Mouse (Mus musculus) kidney, embryonic 16.5 days (tissue): ENCODE data around the gene Lrch2. TPM values are rescaled to one million over a fixed set of nuclear protein-coding genes. Genes with fewer than 3 reads are reported as not detected.
"Not testable (repeated sequence)": the region's sequence is repeated elsewhere in the genome, so short reads cannot be mapped to it uniquely, and the experiment has no call there.

Source experiments
- ATAC-seq: fragments of 200-750 bp; cut with Nextera tagmentation; 2 replicates; pipeline ENCODE4 v1.8.0; 2017; ENCODE audit warnings: moderate TSS enrichment; ENCODE audit not compliant: low FRiP score, low TSS enrichment
- H3K27ac ChIP-seq: fragments of 300-500 bp; sonication (generic); 2 replicates; pipeline ENCODE4 v1.5.1; 2014; ENCODE audit warnings: low read length
- H3K27me3 ChIP-seq: fragments of 300-500 bp; sonication (generic); 2 replicates; pipeline ENCODE4 v1.6.1; 2014; ENCODE audit warnings: low read length, control low read depth, mixed read lengths; ENCODE audit not compliant: insufficient read depth
- H3K36me3 ChIP-seq: fragments of 300-500 bp; sonication (generic); 2 replicates; pipeline ENCODE4 v1.6.1; 2014; ENCODE audit warnings: low read length, control low read depth, mixed read lengths; ENCODE audit not compliant: insufficient read depth
- H3K4me1 ChIP-seq: fragments of 300-500 bp; sonication (generic); 2 replicates; pipeline ENCODE4 v1.6.1; 2014; ENCODE audit warnings: low read length, control low read depth, mixed read lengths; ENCODE audit not compliant: insufficient read depth
- H3K4me2 ChIP-seq: fragments of 300-500 bp; sonication (generic); replicated peaks from 2 replicates; pipeline ENCODE4 v1.6.1; 2014; ENCODE audit warnings: low read depth, low read length
- H3K4me3 ChIP-seq: fragments of 300-500 bp; sonication (generic); 2 replicates; pipeline ENCODE4 v1.5.1; 2014; ENCODE audit warnings: mild to moderate bottlenecking, low read length
- H3K9ac ChIP-seq: fragments of 300-500 bp; sonication (generic); replicated peaks from 2 replicates; pipeline ENCODE4 v1.6.1; 2014; ENCODE audit warnings: low read length
- H3K9me3 ChIP-seq: fragments of 300-500 bp; sonication (generic); 2 replicates; pipeline ENCODE4 v1.6.1; 2016; ENCODE audit warnings: low read length, control low read depth
- WGBS: fragments of 180-500 bp; shearing (Covaris S2); extraction: QIAGEN DNeasy Blood & Tissue Kit; methylation state at CpG from one replicate; pipeline ENCODE4 v1.1.7; 2014; 5-methylcytosine and 5-hydroxymethylcytosine counted together
- polyA plus RNA-seq: library from polyadenylated mRNA; unstranded; fragments of >200 nt; fragmentation: Nextera tagmentation; extraction: Ambion mirVana; gene quantifications from 2 replicates; pipeline ENCODE4 v1.2.1, GENCODE M21; 2015

The Lrch2 gene
- polyA plus RNA-seq: 3.9 and 5.2 TPM in 2 replicates

DNA sequence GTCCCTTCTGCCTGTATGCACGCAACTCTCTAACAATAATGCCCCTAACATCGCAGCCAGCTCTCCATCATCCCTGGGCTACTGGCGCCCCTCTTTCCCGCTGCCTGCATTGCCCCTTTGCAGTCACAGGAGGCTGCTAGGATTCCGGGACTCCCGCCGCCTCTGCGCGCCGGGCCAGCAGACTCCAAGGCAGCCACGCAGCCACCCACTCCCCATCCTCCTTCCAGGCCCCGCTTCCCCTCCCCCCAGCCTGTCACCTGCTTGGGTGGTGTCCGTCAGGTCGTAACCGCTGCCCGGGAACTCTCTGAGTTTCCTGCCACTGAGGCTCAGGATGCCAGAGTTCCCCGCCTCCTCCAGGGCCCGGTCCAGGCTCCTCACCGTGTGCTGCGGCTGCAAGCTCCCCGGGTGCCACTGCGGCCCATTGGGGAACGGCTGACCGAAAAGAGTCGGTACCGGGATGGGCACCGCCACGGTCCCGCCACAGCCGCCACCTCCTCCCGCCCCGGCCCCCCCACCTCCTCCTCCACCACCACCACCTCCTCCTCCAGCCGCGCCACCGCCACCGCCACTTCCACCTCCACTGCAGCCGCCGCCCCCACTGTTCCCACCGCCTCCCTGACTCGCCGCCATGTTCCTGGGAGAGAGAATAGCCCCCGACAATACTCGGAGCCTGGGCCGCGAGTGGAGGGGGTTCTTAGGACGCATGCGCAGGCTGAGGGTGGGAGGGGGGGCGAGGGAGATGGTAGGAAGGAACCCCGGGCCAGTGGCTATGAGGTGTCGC, at the start of gene Lrch2:
Lrch2 (minus strand) TSS at position 661 of the 781 bp plus-strand sequence.
- Histone ChIP-seq H3K4me3 (peak within 1 kb of the TSS; percentile 61), H3K27me3 (no peaks in the 10 kb centered on the region), H3K9ac (peak within 1 kb of the TSS; percentile 68), H3K36me3 (no peaks in the 10 kb centered on the region), H3K27ac (peak within 1 kb of the TSS; percentile 65; the same call in 1 of the 2 replicates), H3K4me2 (peak within 1 kb of the TSS; percentile 49), H3K9me3 (no peaks in the 10 kb centered on the region), H3K4me1 (no peaks in the 10 kb centered on the region)
- WGBS: 26% methylated on average over 39 of the region's 50 CpGs
- ATAC-seq: peak; percentile 95

DNA sequence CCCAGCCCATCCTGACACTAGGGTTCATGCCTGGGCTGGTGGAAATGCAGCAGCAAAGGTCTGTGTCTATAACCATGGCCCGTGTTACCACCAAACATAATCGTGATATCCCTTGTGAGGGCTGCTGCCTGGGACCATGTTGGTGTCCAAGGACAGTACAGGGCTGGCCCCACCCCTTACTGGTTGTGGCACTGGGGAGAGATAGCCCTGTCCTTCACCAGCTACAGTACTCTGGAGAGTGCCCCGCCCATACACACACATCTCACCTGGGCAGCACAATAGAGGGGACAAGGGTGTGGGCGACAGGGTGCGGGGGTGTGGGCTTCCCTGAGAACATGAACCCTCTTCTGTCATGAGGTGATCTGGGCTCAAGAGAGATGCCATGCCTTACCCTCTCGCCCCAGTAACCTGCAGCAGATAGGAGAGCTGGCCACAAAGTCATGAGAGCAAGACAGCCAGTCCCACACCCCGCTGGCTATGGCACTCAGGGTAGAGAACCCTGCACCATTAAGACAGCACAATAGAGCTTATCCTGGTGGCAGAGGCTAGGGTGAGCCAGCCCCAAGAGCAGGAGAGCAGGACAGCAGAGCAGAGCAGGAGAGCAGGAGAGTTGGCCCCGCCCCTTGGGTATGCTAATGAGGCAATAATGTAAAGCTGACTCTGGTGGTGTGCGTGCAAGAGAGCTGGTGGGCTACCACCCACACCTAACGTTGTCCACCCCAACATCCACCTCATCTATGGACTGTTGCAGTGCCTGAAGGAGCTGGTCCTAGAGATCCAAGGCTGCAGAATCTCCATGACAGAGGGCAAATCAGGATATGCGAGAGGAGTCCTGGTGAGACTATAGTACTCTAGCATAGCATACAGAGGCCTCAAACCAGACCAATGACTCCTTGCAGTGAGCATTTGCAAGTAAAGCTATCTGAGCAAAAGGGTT, 12.7 kb downstream of the Lrch2 start:
- Histone ChIP-seq H3K4me3 (no peak overlapping the region), H3K4me2 (no peak overlapping the region), H3K27me3 (no peaks in the 10 kb centered on the region), H3K4me1 (no peaks in the 10 kb centered on the region), H3K9me3 (no peaks in the 10 kb centered on the region), H3K36me3 (no peaks in the 10 kb centered on the region), H3K27ac (no peak overlapping the region), H3K9ac (no peak overlapping the region)
- WGBS: 66% methylated on average over 11 of the region's 11 CpGs
- 0 out of 2 replicates have a peak, but pooled peaks have one; percentile 27 for ATAC-seq

DNA sequence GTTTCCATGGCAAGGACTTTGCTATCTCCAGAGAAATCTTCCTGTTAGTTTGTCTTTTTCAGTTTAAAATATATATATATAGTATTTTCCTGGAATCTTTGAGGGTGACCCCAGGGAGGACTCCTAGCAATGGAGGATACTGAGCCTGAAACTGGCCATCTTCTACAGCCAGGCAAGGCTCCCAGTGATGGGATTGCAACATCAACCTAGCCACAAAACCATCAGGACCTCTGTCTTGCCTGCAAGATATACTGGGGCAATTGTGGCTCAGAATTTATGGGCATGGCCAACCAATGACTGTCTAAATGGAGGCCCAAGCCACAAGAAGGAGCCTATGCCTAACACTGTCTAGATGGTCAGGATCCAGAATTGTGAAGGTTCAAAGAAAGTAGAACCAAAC, 15.5 kb downstream of the Lrch2 start:
- no peak for ATAC-seq
- H3K4me2 ChIP-seq: no peak overlapping the region
- no peak overlapping the region for H3K9ac ChIP-seq
- H3K4me3 ChIP-seq: no peak overlapping the region
- H3K4me1 ChIP-seq: no peaks in the 10 kb centered on the region
- no peak overlapping the region for H3K27ac ChIP-seq
- no peaks in the 10 kb centered on the region for H3K9me3 ChIP-seq
- no peaks in the 10 kb centered on the region for H3K27me3 ChIP-seq
- no peaks in the 10 kb centered on the region for H3K36me3 ChIP-seq

DNA sequence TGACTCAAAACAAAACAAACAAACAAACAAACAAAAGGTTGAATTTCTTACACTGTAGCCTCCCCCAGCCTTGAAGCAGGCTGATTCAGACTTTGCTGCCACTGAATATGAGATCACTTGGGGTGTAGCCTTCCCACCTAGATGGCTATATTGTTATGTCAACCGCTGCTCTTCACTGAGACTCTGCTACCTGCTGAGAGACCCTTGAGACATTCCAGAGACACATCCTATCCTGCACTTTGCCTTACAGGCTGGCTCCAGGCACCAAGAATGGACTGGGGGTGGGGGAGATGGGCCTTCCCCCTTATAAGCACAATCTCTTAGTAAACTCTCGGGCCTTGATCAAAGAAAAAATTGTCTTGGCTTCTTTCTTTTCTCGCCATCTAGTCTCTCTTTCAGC, 16.8 kb downstream of the Lrch2 start:
- H3K4me2 ChIP-seq, H3K9ac ChIP-seq, ATAC-seq, H3K4me3 ChIP-seq, H3K27ac ChIP-seq, H3K36me3 ChIP-seq, H3K27me3 ChIP-seq, H3K4me1 ChIP-seq, H3K9me3 ChIP-seq: not testable (repeated sequence)
- WGBS: 86% methylated on average over 3 of the region's 3 CpGs

DNA sequence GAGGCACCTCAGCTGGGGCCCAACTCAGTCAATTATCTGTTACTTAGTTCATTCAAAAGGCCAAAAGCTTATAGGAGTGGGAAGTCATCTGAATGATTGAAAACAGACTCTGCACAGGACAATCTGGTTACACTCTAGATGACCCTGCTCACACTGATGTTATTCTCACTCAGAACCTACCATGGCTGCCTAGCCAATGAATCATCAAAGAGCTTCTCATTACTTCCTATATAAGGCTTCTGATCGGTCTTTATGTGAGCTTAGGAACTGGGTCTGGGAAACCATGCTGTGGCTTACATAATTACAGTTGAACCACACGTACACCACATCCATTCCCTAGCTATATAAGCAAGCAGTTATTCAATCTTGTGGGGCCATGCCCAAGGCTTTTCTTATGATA, 18.3 kb downstream of the Lrch2 start:
- H3K9me3 ChIP-seq: no peaks in the 10 kb centered on the region
- H3K4me2 ChIP-seq: no peak overlapping the region
- ATAC-seq: no peak
- H3K36me3 ChIP-seq: no peaks in the 10 kb centered on the region
- no peaks in the 10 kb centered on the region for H3K4me1 ChIP-seq
- no peaks in the 10 kb centered on the region for H3K27me3 ChIP-seq
- no peak overlapping the region for H3K4me3 ChIP-seq
- WGBS: 95% methylated on average over 2 of the region's 2 CpGs
- H3K27ac ChIP-seq: no peak overlapping the region
- H3K9ac ChIP-seq: no peak overlapping the region

DNA sequence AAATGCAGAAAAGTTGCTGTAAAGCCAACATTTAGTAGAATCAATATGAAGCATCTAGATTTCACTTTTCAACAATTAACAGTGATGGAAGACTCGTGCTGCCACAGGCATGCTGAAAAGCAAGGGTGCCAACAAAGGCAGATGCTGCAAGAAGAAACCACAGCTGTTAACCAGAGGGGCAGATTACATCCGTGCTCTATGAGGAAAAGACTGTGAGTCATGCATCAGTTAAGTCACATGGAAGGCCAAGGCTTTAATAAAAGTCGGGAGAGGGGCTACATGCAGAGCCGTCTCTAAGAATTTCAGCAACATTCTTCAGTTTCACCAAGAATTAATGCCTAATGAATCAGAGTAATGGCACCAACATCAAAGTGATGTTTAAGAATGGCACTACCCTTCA, 22.2 kb downstream of the Lrch2 start:
- Histone ChIP-seq H3K36me3 (no peaks in the 10 kb centered on the region), H3K4me1 (no peaks in the 10 kb centered on the region)
- WGBS: 55% methylated on average over 4 of the region's 4 CpGs

DNA sequence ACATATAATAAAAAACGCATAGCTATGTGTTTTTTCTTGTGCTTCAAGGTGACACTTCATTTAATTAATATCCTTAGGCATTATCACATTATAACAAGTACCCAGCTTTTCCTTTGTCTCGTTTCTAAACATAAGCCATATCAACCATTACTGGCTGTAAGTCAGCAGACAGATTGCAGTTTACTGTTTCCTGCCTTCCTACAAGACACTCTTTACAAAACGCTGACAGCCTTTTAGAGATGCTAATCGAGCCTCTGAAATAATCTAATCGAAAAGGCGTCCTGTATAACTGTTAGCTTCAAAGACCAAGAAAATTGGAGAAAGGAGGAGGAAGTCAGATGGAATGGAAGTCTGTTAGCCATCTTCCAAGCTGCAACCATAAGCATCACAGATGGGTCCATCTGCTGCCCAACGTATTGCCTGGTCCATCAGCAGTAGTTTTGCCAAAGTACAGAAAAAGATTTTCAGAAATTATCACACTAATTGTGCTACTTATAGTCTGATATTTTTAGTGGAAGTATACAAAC, 26.2 kb downstream of the Lrch2 start:
- ATAC-seq: no peak
- Histone ChIP-seq H3K9ac (no peak overlapping the region), H3K9me3 (no peaks in the 10 kb centered on the region), H3K4me1 (no peaks in the 10 kb centered on the region), H3K4me2 (no peak overlapping the region), H3K27me3 (no peaks in the 10 kb centered on the region), H3K4me3 (no peak overlapping the region), H3K36me3 (no peaks in the 10 kb centered on the region), H3K27ac (no peak overlapping the region)
- WGBS: 63% methylated on average over 7 of the region's 7 CpGs

More for the DNA sequence above, 22.2 kb downstream of the Lrch2 start:
- no peaks in the 10 kb centered on the region for H3K9me3 ChIP-seq
- no peak overlapping the region for H3K4me3 ChIP-seq
- H3K4me2 ChIP-seq: no peak overlapping the region
- H3K27ac ChIP-seq: no peak overlapping the region
- no peak overlapping the region for H3K9ac ChIP-seq
- H3K27me3 ChIP-seq: no peaks in the 10 kb centered on the region
- no peak for ATAC-seq

DNA sequence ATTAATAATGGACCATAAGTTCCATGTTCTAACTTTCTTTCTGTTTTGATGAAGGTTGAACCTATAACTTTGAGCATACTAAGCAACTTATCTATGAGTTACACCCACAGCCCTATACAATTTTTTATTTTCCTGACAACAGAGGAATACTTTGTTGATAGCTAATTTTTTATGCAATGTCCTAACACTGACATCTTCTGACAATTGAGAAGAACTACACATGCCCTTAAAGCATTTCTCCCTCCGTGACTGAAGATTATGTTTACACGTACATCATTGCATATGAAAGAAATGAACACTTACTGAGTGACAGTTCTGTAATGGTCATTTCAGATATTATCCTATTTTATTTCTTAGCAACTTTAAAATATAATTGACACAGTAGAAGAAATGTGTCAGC, 64.3 kb downstream of the Lrch2 start:
- Histone ChIP-seq H3K36me3 (no peaks in the 10 kb centered on the region), H3K4me3 (no peak overlapping the region), H3K27ac (no peak overlapping the region), H3K27me3 (no peaks in the 10 kb centered on the region), H3K9ac (no peak overlapping the region), H3K4me2 (no peak overlapping the region), H3K9me3 (no peaks in the 10 kb centered on the region), H3K4me1 (no peaks in the 10 kb centered on the region)
- WGBS: 77% methylated on average over 2 of the region's 2 CpGs
- ATAC-seq: no peak

DNA sequence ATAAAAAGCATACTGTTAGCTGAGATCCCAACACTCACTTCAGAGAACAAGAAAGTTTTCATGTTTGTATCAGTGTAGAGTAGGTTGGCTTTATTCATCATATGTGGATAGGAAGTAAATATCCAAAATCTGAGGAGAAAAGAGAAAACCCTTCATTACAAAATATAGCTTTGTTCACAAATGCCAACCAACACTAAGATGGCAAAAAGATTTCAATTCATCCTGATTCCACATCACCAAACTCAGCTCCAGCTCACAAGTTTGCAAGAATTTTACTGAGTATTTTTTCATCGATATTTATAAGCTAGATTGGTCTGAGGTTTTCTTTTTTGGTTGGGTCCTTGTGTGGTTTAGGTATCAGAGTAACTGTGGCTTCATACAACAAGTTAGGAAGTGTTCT, 100.3 kb downstream of the Lrch2 start, which contains the start of gene Vmn1r239-ps:
Vmn1r239-ps (minus strand) TSS at position 101 of the 400 bp plus-strand sequence.
- not testable (repeated sequence) for H3K4me3 ChIP-seq, H3K36me3 ChIP-seq, H3K27ac ChIP-seq, H3K27me3 ChIP-seq, H3K4me2 ChIP-seq, H3K9ac ChIP-seq, H3K4me1 ChIP-seq, ATAC-seq, H3K9me3 ChIP-seq
- WGBS: 82% methylated on average over 1 of the region's 1 CpGs
